Mouse (Mus musculus) MEL (cell line): ENCODE results near the gene Tas2r116. TPM values are rescaled to one million over a fixed set of nuclear protein-coding genes. Genes with fewer than 3 reads are reported as not detected.

ENCODE experiments used
- DNase-seq: peaks from one replicate; pipeline ENCODE4 v3.0.0; 2011; ENCODE audit warnings: low read depth, low spot score
- H3K27ac ChIP-seq: 2 replicates; pipeline ENCODE4 v1.5.1; 2012; ENCODE audit warnings: low read depth, mild to moderate bottlenecking, control low read depth, low read length, moderate library complexity; ENCODE audit not compliant: control insufficient read depth
- H3K27me3 ChIP-seq, 2 experiments: fragments of 150-350 bp in 1 of 2; sonication (generic) in 1 of 2; 2 replicates each; pipeline ENCODE4 v1.6.1; 2012; ENCODE audit warnings: low read length in 2 of 2, mild to moderate bottlenecking in 2 of 2, improper control_type of control experiment in 1 of 2, moderate library complexity in 1 of 2; ENCODE audit not compliant: insufficient read depth in 2 of 2, control insufficient read depth in 1 of 2
- H3K36me3 ChIP-seq, 2 experiments: 2 replicates each; pipeline ENCODE4 v1.6.1; 2012 to 2014; ENCODE audit warnings: low read length in 2 of 2, improper control_type of control experiment in 1 of 2, inconsistent platforms in 1 of 2, mild to moderate bottlenecking in 1 of 2; ENCODE audit not compliant: insufficient read depth in 2 of 2, control insufficient read depth in 1 of 2
- H3K4me1 ChIP-seq, 2 experiments: fragments of 150-350 bp in 1 of 2; sonication (generic) in 1 of 2; 2 replicates each; pipeline ENCODE4 v1.6.1; 2012; ENCODE audit warnings: low read length in 2 of 2, improper control_type of control experiment in 1 of 2, mild to moderate bottlenecking in 1 of 2; ENCODE audit not compliant: insufficient read depth in 2 of 2, control insufficient read depth in 1 of 2
- H3K4me3 ChIP-seq, 2 experiments: fragments of 150-350 bp in 1 of 2; sonication (generic) in 1 of 2; 2 replicates each; pipeline ENCODE4 v1.5.1; 2012; ENCODE audit warnings: low read depth in 2 of 2, low read length in 2 of 2, mild to moderate bottlenecking in 2 of 2, moderate library complexity in 2 of 2, control low read depth in 1 of 2, improper control_type of control experiment in 1 of 2; ENCODE audit not compliant: control insufficient read depth in 1 of 2, insufficient read depth in 1 of 2
- H3K79me2 ChIP-seq: 2 replicates; pipeline ENCODE4 v1.6.1; 2012; ENCODE audit warnings: mild to moderate bottlenecking, low read length, moderate library complexity; ENCODE audit not compliant: control insufficient read depth, poor library complexity, insufficient read depth
- H3K9ac ChIP-seq: 2 replicates; pipeline ENCODE4 v1.6.1; 2012; ENCODE audit warnings: low read depth, mild to moderate bottlenecking, control low read depth, low read length, moderate library complexity; ENCODE audit not compliant: control insufficient read depth, poor library complexity, severe bottlenecking
- H3K9me3 ChIP-seq: fragments of 150-350 bp; sonication (generic); replicated peaks from 2 replicates; pipeline ENCODE4 v1.6.1; 2012; ENCODE audit warnings: mild to moderate bottlenecking, low read length, improper control_type of control experiment, moderate library complexity; ENCODE audit not compliant: insufficient read depth
- BHLHE40 ChIP-seq: IDR thresholded peaks from 2 replicates; pipeline ENCODE4 v1.6.1; 2012; ENCODE audit warnings: low read depth, mild to moderate bottlenecking, inconsistent platforms, low read length, improper control_type of control experiment, borderline replicate concordance
- CHD1 ChIP-seq: IDR thresholded peaks from 2 replicates; pipeline ENCODE4 v1.6.1; 2012; ENCODE audit warnings: low read depth, mild to moderate bottlenecking, inconsistent platforms, low read length, improper control_type of control experiment
- E2F4 ChIP-seq: IDR thresholded peaks from 2 replicates; pipeline ENCODE4 v1.6.1; 2011; ENCODE audit warnings: low read depth, low read length, improper control_type of control experiment, borderline replicate concordance
- GABPA ChIP-seq: IDR thresholded peaks from 2 replicates; pipeline ENCODE4 v1.6.1; 2012; ENCODE audit warnings: low read depth, mild to moderate bottlenecking, inconsistent platforms, low read length, improper control_type of control experiment, moderate library complexity
- GATA1 ChIP-seq: IDR thresholded peaks from 2 replicates; pipeline ENCODE4 v1.6.1; 2011; ENCODE audit warnings: low read depth, low read length, improper control_type of control experiment
- JUND ChIP-seq: IDR thresholded peaks from 2 replicates; pipeline ENCODE4 v1.6.1; 2011; ENCODE audit warnings: low read depth, mild to moderate bottlenecking, improper control_type of control experiment, low read length
- MAFK ChIP-seq: IDR thresholded peaks from 2 replicates; pipeline ENCODE4 v1.6.1; 2011; ENCODE audit warnings: low read depth, mild to moderate bottlenecking, low read length, improper control_type of control experiment, borderline replicate concordance
- MAZ ChIP-seq: IDR thresholded peaks from 2 replicates; pipeline ENCODE4 v1.6.1; 2012; ENCODE audit warnings: low read depth, mild to moderate bottlenecking, inconsistent platforms, low read length, improper control_type of control experiment
- MYB ChIP-seq: IDR thresholded peaks from 2 replicates; pipeline ENCODE4 v1.6.1; 2011; ENCODE audit warnings: mild to moderate bottlenecking, low read depth, low read length, improper control_type of control experiment
- MYC ChIP-seq: IDR thresholded peaks from 2 replicates; pipeline ENCODE4 v1.6.1; 2011; ENCODE audit warnings: low read depth, mild to moderate bottlenecking, low read length, improper control_type of control experiment, moderate library complexity
- POLR2A ChIP-seq, 2 experiments: IDR thresholded peaks; 2 replicates each; pipeline ENCODE4 v1.6.1; 2011 to 2012; ENCODE audit warnings: low read length in 2 of 2, mild to moderate bottlenecking in 2 of 2, control low read depth in 1 of 2, improper control_type of control experiment in 1 of 2, low read depth in 1 of 2, moderate library complexity in 1 of 2; ENCODE audit not compliant: control insufficient read depth in 1 of 2, insufficient read depth in 1 of 2, poor library complexity in 1 of 2
- POLR2AphosphoS2 ChIP-seq: IDR thresholded peaks from 2 replicates; pipeline ENCODE4 v1.6.1; 2011; ENCODE audit warnings: low read length, improper control_type of control experiment
- POLR2AphosphoS5 ChIP-seq: IDR thresholded peaks from 2 replicates; pipeline ENCODE4 v1.6.1; 2012; ENCODE audit warnings: low read depth, borderline replicate concordance, mild to moderate bottlenecking, inconsistent platforms, low read length, moderate library complexity, mixed read lengths
- RAD21 ChIP-seq: IDR thresholded peaks from 2 replicates; pipeline ENCODE4 v1.6.1; 2011; ENCODE audit warnings: mild to moderate bottlenecking, low read depth, low read length, improper control_type of control experiment
- RCOR1 ChIP-seq: IDR thresholded peaks from 2 replicates; pipeline ENCODE4 v1.6.1; 2012; ENCODE audit warnings: low read depth, mild to moderate bottlenecking, inconsistent platforms, low read length, improper control_type of control experiment
- SIN3A ChIP-seq: IDR thresholded peaks from 2 replicates; pipeline ENCODE4 v1.6.1; 2012; ENCODE audit warnings: low read length, improper control_type of control experiment, inconsistent platforms
- SMC3 ChIP-seq: IDR thresholded peaks from 2 replicates; pipeline ENCODE4 v1.6.1; 2011; ENCODE audit warnings: low read depth, low read length, improper control_type of control experiment
- TAL1 ChIP-seq: IDR thresholded peaks from 2 replicates; pipeline ENCODE4 v1.6.1; 2012; ENCODE audit warnings: mild to moderate bottlenecking, inconsistent platforms, low read length, moderate library complexity, mixed read lengths
- TBP ChIP-seq: IDR thresholded peaks from 2 replicates; pipeline ENCODE4 v1.8.0; 2011; ENCODE audit warnings: low read depth, low read length, improper control_type of control experiment
- UBTF ChIP-seq: IDR thresholded peaks from 2 replicates; pipeline ENCODE4 v1.6.1; 2012; ENCODE audit warnings: low read depth, mild to moderate bottlenecking, inconsistent platforms, low read length, improper control_type of control experiment, moderate library complexity, borderline replicate concordance; ENCODE audit not compliant: insufficient read depth
- ZC3H11A ChIP-seq: IDR thresholded peaks from 2 replicates; pipeline ENCODE4 v1.6.1; 2012; ENCODE audit warnings: low read depth, mild to moderate bottlenecking, inconsistent platforms, low read length, improper control_type of control experiment
- ZNF384 ChIP-seq: IDR thresholded peaks from 2 replicates; pipeline ENCODE4 v1.6.1; 2012; ENCODE audit warnings: low read depth, mild to moderate bottlenecking, inconsistent platforms, low read length, improper control_type of control experiment
- polyA plus RNA-seq, 2 experiments: library from polyadenylated mRNA; stranded (reverse) in 1 of 2; unstranded in 1 of 2; fragments of >175 nt in 1 of 2; fragments of >200 nt in 1 of 2; gene quantifications; 2 replicates each; pipeline versions ENCODE4 v1.2.1 to v1.2.4; 2012; ENCODE audit warnings: low replicate concordance in 2 of 2, low read depth in 1 of 2; ENCODE audit not compliant: insufficient read length in 2 of 2, insufficient read depth in 1 of 2, missing spikeins in 1 of 2
- total RNA-seq: library from RNA; depleted of rRNA; stranded (reverse); fragments of 300-350 nt; gene quantifications from 2 replicates; pipeline ENCODE4 v1.2.3, GENCODE M21; 2012; rRNA removed

The Tas2r116 gene
- not detected in 2 replicates for total RNA-seq
- not detected for polyA plus RNA-seq

GRCm38 (mm10) chr6:132855138-132855537, at the start of gene Tas2r116:
Gene Tas2r116 (plus strand): TSS chr6:132855438.
- Histone ChIP-seq H3K27me3 (no peaks in the 10 kb centered on the region), H3K27ac (no peak within 1 kb of the TSS), H3K79me2 (no peaks in the 10 kb centered on the region), H3K4me3 (no peak within 1 kb of the TSS), H3K9me3 (no peaks in the 10 kb centered on the region), H3K4me1 (no peaks in the 10 kb centered on the region), H3K36me3 (no peaks in the 10 kb centered on the region), H3K9ac (no peak within 1 kb of the TSS)
- TF ChIP-seq MYB (no peak), MYC (no peak), TBP (no peak), CHD1 (no peak), MAZ (no peak)
- DNase-seq: no peak

GRCm38 (mm10) chr6:132846842-132847241, 8.4 kb upstream of the Tas2r116 start, which contains the start of gene Tas2r123:
Gene Tas2r123 (plus strand): TSS chr6:132847142.
- Histone ChIP-seq H3K9ac (no peak within 1 kb of the TSS), H3K4me1 (no peaks in the 10 kb centered on the region), H3K27me3 (no peaks in the 10 kb centered on the region), H3K27ac (no peak within 1 kb of the TSS), H3K36me3 (no peaks in the 10 kb centered on the region), H3K4me3 (no peak within 1 kb of the TSS), H3K79me2 (no peaks in the 10 kb centered on the region), H3K9me3 (no peaks in the 10 kb centered on the region)
- TF ChIP-seq UBTF (no peak), POLR2A (IDR thresholded peaks at IDR 0.05; ENCODE audit: control insufficient read depth in 1 of 2, insufficient read depth in 1 of 2, low read depth in 1 of 2, low read length in 2 of 2, poor library complexity in 1 of 2) (no peak), MAZ (no peak), SIN3A (no peak), GABPA (no peak), GATA1 (no peak), RCOR1 (no peak), POLR2AphosphoS2 (no peak), MAFK (no peak), SMC3 (no peak), ZC3H11A (no peak), ZNF384 (no peak), TAL1 (no peak), RAD21 (no peak), JUND (no peak), POLR2AphosphoS5 (no peak), E2F4 (no peak), TBP (no peak), BHLHE40 (no peak)
- no peak for DNase-seq
